Mouse (Mus musculus) right cerebral cortex, postnatal 36 days (tissue): ENCODE data around the gene Gbgt1.
A peak's percentile ranks its signal among the peaks of the same experiment; 100 is the strongest.

Source experiments
- DNase-seq, 2 experiments: peaks; one replicate each; pipeline ENCODE4 v3.0.0; 2022; ENCODE audit warnings: low spot score in 2 of 2, mixed read lengths in 1 of 2

The Gbgt1 gene

DNA sequence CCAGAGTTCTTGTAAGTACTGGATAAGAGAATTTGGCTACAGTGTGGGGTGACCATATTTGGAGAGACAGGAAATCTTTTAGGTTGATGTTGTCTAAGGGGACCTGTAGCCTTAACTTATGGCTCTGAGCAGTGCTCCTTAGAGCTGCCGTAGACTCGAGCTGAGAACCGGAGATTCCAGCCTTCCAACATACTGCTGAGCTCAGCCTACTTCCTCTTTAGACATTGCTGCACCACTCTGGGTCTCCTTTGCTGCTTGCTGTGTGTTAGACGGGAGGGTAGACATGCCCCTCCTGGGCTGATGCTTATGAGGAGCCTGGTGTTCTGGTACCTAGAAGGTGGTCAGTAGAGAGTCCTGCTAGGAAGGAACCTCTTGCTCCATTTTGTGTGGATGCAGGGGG, 1.7 kb downstream of the Gbgt1 start:
- DNase-seq = no peak

DNA sequence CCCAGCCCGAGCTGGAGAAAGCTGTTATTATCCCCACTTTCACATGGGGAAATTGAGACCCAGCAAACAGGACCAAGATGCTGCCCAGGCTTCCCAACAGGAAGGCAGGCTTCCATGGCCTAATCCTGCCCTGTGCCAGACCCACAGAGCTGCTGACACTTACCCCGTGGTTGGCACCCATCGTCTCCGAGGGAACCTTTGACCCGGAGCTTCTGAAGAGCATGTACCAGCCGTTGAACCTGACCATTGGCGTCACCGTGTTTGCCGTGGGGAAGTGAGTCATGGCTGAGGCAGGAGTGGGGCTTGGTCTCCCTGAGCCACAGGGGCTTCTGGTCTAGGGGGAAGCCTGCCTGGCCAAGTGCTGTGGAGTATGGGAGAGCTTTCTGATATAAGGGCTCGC, 6.3 kb downstream of the Gbgt1 start:
- no peak for DNase-seq

DNA sequence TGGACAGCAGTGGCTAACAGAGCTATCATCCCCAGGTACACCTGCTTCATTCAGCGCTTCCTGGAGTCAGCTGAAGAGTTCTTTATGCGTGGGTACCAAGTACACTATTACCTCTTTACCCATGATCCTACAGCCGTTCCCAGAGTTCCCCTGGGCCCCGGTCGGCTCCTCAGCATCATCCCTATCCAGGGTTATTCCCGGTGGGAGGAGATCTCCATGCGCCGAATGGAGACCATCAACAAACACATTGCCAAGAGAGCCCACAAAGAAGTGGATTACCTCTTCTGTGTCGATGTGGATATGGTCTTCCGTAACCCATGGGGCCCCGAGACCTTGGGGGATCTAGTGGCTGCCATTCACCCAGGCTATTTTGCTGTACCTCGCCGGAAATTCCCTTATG, 8.0 kb downstream of the Gbgt1 start:
- no peak for DNase-seq

DNA sequence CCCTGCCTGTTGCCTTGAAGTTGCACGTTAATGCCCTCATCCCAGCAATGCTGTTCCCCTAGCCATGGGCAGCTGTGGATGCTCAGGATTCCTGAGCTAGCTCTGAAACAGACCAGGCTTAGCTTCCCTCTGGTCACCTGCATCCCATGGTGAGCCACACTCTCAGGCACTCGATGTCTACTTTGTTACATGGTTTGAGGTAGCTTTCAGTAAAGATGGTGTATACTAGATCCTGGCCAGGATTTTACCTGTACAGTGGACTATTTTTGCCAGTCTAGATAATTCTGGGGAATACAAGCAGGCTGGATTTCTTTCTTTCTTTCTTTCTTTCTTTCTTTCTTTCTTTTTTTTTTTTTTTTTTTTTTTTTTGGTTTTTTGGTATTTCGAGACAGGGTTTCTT, 9.1 kb downstream of the Gbgt1 start, which contains the start of gene Gm10134:
Gene Gm10134, plus strand, starts transcription at position 301 of the 400 bp plus-strand sequence.
- DNase-seq = no peak

DNA sequence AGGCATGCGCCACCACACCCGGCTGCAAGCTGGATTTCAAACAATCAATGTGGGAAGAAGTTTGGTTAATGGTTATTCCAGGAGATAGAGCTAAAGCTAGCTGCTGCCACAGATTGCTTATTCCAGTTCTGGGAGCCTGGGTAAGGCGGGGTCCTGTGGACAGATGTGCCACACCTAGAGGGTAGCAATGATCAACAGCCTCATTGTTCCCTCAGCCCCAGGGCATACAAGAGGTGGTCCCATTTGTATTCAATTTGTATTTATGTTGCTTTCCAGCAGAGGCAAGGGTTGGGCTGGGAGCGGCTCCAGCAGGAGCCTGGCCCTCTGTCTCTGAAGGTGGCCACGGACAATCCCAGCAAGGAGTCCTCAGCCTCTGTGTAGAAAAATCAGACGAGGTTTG, 9.6 kb downstream of the Gbgt1 start:
- DNase-seq = no peak

DNA sequence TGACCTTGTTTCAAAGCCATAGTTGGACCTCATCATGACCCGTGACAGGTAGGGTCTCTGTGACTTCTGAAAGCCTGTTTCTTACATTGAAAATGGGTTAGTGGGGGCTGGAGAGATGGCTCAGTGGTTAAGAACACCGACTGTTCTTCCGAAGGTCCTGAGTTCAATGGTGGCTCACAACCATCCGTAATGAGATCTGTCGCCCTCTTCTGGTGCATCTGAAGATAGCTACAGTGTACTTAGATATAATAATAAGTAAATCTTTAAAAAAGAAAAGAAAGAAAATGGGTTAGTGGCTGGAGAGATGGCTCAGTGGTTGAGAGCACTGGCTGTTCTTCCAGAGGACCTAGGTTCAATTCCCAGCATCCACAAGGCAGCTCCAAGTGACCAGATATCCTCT, 14.9 kb downstream of the Gbgt1 start:
- DNase-seq = peak in 1 of 2 experiments; percentile 0

DNA sequence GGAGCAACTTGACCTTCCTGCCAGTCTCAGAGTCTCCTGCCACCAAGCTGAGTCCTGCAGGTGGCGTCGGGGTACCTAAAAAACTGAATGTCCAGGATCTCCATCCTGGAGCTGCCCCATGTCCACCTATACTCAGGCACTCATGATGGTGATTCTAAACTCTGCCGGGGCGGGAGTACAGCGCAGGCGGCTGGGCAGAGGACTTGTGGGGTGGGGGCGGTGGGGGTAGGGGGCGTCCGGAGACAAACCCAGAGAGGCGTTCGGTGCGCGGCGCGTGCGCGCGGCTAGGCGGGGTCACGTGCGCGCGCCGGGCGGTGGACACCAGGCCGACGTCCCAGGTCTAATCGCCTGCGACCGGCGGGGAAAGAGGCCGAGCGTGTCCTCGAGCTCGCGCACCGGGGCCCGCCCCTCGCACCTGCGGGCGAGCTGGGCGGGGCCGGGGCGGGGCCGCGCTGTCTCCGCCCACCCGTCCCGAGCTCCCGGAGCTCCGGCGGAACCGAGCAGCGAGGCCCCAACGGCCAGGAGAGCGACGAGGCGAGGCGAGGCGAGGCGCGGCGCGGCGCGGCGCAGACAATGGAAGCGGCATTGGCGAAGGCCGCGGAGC, 16.2 kb downstream of the Gbgt1 start, which contains the start of gene Ralgds:
Gene Ralgds, plus strand, starts transcription at position 328 of the 604 bp plus-strand sequence.
- DNase-seq = no peak

DNA sequence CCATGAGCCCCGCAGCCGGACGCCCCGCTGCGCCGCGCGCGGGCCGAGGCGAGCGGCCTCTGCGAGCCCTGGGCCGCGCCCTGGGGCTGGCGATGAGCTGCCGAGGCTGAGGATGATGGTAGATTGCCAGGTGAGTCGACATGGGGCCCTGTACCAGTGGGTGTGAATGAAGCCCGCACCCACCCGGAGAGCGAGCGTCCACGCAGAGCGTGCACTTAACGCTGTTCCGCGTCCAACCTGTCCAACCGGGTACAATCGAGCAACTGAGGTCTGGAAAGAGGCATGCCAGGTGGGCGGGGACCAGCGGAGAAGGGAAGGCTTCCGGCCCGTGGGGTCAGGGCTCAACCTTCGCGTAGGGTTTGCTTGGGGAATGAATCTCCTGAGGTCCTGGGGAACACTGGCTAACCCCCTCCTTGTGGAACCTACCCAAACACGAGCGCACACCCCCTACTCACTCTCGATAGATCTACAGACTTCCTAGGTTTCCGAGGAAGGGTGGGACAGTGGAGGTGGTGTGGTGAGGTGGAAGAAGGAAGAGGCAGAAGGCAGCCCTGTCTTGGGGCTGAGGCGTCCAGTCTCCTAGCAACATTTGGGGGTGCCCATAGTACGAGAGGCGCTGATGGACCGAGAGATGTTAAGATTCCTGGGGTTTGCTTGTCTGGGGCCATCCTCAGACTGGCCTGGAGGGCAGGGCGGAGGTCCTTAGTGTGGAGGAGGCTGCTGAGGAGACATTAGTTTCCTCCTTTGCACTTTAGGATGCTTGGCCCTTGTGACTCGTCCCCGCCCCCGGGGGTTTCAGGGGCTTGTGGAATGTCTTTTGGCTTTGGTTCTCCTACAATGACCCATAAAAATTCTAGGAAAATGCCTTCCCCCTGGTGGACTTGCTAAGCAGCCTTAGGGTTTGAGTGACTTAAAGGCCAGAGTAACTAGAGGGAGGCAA, 17.0 kb downstream of the Gbgt1 start:
- no peak for DNase-seq

DNA sequence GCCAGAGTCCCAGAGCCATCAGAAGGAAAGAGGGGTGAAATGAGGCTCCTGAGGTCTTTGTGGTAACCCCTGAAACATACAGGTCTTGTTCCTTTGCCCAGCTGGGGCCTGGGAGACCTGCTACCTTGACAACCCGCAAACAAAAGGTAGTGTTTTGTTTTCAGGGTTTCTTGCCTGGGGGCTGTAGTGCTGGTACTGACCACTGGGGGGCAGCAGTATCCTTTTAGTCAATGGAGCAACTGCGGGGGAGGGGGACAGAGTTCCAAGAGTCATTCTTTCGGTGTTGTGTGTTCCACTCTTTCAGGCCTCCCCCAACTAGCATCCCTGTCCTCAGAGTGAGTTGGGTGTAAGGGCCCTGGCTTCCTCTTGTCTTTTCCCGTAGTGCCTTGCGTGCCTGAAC, 17.8 kb downstream of the Gbgt1 start:
- DNase-seq = peak in 1 of 2 experiments; percentile 77

DNA sequence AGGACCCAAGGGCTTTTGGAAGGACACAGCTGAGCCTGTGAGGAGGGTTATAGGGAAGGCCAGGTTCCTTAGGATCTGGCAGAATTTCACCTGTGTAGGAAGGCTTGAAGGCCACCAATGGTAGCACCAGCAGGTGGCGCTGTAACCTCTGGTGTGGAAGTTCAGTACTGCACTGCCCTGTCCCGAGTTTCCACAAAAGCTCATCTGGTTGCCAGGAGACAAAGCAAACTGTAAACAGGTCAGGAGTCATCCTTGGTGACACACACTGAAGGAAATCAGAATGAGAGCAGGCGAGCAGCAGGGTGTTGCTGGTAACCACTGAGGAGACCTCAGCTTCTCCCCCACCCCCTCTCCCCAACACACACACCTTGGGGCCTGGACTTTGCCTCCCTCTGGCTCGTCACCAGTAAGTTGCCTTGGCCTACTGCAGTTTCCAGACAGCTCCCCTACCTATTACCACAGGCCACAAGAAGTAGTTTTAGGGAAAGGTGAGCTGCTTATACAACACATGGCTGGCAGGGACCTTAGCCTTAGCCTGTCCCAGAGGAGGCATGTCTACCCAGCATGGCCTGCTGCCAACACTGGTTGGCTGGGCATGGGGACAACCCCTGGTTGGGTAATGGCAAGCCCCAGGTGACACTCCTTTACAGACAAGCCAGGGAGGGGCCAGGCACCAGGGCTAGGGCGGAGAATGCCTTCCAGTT, 20.7 kb downstream of the Gbgt1 start:
- no peak for DNase-seq

DNA sequence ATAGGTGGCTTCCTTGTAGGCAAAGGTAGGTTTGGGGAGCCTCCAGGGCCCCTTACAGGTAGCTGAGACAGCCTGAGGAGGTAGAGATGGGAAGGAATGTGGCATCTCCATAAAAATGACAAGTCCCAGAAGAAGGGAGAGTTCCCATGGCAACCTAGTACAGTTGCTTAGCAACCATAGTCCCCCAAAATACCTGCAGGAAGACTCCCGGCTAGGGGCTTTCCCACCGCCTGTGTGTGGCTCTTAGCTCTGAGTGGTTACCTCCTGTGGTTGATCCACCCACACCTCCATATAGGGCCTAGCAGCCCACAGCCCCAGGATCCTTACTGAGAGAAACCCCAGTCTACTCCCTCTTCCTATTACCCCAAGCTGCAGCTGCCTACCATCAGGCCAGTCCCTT, 21.5 kb downstream of the Gbgt1 start:
- DNase-seq = peak; percentile 78 to 83

DNA sequence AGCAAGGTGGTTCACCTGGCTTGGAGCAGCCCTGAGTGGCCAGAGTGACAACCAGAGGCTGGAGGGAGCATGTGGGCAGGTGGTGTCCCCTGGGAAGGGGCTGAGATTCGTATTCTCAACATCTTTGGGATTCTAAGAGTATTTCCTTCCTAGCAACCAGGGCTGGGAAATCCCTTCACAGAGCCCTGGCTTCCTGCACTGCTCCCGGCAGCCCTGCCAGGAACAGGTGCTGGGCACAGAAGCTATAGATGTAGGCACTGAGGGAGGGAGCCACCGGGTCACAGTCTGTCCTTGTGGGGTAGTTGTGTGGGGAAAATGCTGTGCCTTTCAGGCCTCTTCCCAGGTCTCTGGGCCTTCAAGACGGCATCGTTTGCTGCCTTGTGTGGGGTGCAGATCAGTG, 23.9 kb downstream of the Gbgt1 start:
- DNase-seq = no peak

DNA sequence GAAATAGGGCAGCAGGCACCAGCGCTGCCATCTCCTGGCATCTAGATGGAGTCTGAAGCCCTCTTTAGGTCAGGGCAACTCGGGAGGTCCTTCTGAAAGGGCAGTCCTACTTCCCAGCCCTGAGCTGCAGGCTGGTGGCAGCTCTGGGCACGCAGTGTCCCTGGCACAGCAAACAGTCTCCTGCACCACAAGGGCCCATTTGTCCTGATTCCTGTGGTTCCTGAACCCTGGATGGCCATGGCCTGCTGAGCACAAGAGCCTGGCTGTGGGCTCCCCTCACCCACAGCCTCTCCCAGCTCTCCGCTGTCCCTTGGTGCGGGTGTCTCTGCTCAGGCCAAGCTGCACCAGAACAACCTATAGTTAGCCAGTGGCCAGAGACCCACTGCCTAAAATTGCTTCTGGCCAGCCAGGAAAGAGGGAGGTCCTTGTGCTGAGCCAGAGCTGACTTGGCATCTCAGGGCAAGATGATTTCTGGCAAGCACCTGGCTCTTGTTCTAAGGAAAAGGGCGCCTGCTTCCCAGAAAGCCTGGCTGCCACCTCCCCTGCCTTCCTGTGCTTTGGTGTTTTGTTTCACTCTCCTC, 25.0 kb downstream of the Gbgt1 start:
- peak; percentile 69 to 83 for DNase-seq

DNA sequence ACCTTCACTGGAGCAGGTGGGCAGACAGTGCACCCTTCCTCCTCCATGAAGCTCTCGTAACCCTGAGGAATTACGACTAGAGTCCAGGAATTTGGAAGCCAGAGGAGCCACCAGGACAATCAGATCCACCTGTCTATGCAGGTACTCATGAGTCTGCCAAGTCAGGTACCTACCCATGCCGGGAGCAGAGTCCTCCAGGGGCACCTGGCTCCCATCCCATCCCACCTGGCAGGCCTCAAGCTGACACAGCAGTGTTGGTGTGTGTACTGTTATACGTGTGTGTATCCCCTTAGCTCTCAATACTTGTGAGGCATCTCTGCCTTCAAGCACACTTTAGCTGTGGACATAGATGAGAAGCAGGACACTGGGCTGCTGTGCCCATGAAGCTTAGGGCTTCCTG, 25.5 kb downstream of the Gbgt1 start:
- DNase-seq = no peak

DNA sequence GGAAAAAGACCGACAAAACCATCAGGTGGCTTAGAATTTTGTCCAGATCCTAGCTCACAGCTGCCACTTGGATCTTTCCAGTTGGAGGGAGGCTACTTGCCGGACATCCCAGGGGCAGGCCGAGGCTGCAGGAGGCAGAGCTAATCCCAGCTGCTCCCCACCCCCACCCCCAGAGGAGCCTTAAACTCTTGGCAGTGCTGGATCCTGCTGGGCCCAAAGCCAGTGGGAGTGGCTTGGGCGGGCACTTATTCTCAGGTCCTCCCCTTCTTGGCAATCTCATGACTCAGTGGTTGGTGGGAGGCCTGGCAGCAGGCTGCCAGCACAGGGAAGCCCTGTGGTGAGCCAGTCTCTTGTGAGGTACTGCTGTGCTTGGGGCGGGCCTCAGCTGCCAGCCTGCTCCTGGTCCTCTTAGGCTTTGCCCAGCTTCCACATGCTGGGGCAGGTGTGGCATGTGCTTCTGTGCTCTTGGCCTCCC, 27.0 kb downstream of the Gbgt1 start:
- peak; percentile 85 to 87 for DNase-seq

DNA sequence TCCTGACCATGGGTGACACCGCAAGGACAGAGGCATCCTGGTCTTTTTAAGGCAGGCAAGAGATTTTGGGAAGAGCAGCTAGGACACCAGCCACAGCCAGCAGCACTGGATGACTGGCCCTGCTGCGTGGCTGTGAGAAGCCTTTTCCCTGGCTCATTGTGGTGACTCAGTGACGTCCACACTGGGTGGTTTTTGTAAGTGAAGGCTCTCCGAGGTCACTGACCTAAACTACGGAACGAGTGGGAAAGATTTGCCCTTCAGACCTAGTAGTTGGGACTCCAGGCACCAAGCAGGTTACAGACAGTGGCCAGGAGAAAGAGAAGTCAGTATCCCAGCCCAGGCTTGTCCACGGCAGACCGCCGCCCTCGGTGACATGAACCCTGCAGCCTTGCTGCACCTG, 27.7 kb downstream of the Gbgt1 start:
- peak in 1 of 2 experiments; percentile 0 for DNase-seq

DNA sequence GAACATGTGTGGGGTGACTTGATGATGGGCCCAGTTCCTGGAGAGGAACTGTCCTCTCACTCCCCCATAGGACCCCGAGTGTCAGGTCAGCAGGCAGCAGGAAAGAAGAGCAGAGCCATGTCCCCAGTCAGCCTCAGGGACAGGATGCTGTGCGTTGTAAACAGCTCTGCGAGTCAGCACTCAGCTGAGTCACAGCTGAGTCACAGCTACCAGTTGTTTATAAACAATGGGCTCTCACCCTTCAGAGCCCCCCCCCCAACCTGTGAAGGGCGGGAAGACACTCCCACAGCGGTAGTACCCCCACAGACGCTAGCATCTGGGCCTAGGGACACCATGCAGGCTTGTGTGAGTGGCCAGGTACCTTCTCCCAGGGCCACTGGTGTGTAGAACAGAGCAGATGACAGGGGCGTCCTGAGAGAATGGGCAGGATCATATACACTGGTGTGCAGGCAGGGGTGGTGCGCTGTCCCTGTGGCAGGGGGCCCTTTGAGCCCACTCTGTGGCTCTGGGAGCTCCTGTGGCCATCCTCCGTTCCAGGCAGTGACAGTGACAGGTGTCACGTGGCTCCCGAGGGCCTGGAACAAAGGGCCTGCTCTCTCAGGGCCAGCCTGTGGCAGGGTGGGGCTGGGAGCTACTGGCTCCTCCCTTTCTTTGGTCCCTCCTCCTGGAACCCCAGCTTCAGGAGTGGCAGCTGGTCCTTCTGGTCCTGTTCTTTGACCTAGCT, 28.7 kb downstream of the Gbgt1 start:
- peak in 1 of 2 experiments; percentile 7 for DNase-seq

DNA sequence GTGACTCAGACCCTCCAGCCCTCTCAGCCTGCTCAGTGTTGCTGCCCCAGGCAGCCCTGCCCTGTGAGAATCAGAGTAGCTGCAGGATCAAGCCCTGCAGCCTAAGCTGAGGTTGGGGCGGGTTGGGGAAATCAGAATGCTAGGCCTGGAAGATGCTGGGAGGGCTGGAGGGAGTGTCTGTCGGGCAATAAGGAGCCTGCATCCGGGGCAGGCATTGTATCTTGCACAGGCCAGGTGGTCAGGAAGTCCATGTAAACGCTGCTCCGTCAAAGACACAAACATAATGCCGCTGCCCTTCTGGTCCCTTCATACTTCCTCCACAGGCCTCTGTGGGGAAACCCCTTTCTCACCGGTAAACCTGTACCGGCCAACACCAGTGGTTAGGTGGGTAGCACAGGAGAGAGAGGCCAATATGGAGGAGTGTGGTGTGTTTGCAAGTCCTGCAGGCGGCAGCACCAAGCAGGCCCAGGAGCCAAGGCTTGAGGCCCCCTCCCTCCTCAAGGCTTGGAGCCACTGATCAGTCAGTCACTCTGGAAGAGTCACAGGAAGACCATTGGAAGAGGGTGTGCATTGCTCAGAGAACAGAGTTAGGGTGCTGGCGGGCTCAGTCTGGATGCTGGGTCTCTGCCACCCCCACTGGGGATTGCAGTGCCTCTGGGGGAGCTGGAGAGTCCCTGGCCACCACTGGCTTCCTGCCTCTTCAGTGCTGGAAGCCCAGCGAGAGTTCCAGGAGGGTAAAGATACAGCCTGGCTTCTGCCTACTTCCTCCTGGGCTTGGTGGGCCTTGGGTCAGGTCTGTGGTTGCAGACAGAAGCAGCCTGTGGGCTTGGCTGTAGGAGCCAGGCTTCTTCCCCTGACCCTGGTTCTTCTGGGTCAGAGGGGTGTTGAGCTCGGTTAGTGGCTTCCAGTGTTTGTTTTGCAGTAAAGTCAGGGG, 29.5 kb downstream of the Gbgt1 start:
- no peak for DNase-seq

DNA sequence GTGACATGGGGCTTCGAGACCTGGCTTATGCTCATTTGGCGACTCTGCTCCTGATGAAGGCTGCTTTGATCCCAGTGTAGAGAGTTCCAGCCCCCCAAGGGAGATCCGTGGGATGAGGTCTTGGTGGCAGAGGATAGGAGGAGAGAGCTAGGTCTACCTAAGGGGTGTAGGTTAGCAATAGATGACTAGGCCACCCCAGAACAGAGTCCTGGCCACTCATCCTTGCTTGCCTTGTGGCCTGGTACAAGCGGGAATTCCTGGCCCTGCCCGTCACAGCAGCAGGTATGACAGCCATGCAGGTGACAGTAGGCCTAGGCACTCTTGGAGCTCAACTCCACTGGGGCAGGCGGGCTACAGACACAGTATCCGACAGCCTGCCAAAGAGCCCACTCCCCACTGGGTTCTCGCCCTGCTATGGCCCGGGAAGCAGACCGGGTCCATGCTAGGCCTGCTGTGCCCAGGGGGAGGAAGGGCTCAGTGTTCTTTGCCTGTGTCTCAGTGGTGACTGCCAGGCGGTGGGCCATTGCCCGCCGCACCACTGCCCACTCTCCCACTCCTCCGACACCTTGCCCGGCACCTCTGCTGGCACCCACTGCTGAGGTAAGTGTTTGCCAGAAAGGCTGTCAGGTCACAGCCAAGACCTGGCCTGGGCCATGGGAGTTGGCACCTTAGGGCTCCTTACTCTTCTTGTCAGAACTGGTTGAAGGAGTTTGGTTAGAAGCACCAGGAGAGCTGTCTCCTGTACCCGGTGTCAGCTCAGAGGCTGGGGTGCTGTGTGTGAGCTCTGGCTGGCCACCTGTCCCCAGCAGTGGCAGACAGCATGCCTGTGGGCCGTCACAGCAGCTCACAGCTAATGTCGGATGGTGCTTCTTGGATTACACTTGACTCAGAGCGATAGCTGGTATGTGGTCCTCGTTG, 31.0 kb downstream of the Gbgt1 start:
- DNase-seq = no peak
